Mouse (Mus musculus) bone marrow macrophage, adult 2 months (primary cell): ENCODE data around the gene Lztfl1.

ENCODE experiments used
- CTCF ChIP-seq: IDR thresholded peaks from 2 replicates; pipeline ENCODE4 v1.5.1; 2012; ENCODE audit warnings: low read depth, mild to moderate bottlenecking, low read length, moderate library complexity
- POLR2A ChIP-seq: IDR thresholded peaks from 2 replicates; pipeline ENCODE4 v1.6.1; 2012; ENCODE audit warnings: mild to moderate bottlenecking, low read depth, low read length, borderline replicate concordance

DNA sequence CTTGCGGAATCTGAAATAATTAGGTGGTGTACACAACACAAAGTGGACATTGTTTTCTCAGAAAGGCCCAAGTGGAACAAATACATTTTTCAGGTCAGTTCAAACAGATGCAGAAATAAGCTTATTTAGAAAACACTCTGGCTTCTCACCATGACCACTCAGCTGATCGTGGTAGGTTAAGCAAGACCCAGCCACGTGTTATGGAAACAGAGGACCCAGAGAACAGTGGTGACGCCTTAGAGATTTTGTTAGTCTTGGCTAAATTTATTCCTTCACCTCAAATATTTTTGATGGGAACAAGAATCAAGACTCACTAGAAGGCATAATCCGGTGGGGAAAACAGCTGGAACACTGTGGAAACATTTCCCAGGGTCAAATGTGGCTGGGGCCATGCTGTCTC, 31.3 kb downstream of the Lztfl1 start:
- TF ChIP-seq CTCF (no peak), POLR2A (no peak)
